Mouse (Mus musculus): ENCODE results near the gene Arl6ip6. TPM values are rescaled to one million over a fixed set of nuclear protein-coding genes. Genes with fewer than 3 reads are reported as not detected.

Arl6ip6 gene
- 1 to 10 TPM; 5.4 to 9.6 TPM for total RNA-seq (2021)
- long read RNA-seq, experiment 1, partial matches to known transcripts, result 0 of 6 reads
- long read RNA-seq, experiment 1, other reads (novel, unspliced or antisense), result 2 of 6 reads
- long read RNA-seq, experiment 2, transcript Arl6ip6-201 (4 exons, 2,548 nt), result major isoform, 5 of 6 reads
- long read RNA-seq, experiment 2, partial matches to known transcripts, result 0 of 6 reads
- long read RNA-seq, experiment 2, other reads (novel, unspliced or antisense), result 1 of 6 reads

DNA sequence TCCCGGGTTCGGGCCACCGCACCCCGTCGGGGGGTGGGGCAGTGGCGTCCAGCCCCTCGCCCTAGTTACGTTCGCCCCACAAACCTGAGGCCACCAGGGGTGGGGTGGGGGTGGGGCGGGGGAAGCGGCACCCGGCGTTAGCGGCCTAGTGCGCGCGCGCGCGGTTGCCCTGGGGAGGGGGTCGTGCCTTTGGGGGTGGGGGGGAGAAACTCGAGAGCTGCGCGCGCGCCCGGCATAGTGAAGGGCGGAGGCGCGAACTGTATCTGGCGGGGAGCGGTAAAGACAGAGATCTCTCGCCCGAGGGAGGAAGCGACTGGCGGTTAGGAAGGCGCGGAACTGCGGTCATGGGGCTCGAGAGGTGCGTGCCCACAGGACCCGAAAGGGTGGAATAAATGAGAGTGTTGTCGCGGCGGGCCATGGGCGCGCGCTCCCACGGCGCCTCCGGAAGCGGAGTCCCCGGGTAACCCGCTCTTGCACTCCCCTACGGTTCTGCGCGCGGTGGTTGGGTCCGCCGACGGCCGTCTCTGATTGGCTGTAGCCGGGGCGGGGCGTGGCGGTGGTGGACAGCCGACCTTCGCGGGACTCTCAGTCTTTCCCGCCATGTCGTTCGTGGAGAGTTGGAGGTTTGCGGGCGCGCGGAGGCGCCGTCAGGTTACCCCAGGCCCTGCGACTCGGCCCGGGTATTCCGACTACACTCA lies at the start of gene Arl6ip6:
Arl6ip6 (plus strand) TSS at position 204 of the 698 bp plus-strand sequence.
- intact Hi-C loops (cut with DNase I), result no loop called here
- DNase-seq, result peak; percentile 97

DNA sequence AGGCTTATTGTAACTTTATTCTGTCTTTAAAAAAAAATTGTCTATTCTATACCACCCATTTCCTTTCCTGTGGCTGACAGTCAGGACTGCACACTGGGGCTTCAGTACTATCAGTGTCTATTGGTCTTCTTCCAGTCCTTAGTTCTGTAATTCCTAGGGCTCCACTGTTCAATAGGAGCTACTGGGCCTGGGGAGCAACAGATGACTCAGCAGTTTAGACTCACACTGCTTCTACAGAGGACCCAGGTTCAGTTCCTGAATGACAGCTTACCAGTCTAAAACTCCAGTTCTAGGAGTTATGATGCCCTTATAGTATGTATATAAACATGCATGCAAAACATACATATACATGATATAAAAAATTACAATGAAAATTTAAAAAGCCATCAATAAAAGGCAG lies 44.7 kb upstream of the Arl6ip6 start:
- intact Hi-C loops (cut with DNase I), result no loop called here
- no peak for DNase-seq

DNA sequence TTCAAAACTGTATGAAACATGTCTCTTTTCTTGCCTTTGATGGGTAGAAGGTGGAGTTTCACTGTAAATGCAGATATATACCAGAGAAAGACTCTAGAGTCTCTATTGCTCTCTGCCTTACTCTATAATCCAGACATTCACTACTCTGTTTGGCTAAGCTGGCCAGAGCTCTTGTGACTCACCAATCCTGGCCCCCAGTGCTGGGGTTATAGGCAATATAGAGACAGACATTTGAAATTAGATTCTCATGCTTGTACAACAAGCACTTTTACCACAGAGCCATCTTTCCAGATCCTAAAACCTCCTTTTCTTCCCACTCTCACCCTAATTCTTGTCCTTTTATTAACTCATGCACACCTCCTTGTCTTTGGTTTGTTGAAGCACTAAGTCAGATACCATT lies 17.6 kb upstream of the Arl6ip6 start:
- no peak for DNase-seq
- intact Hi-C loops (cut with DNase I), result no loop called here

DNA sequence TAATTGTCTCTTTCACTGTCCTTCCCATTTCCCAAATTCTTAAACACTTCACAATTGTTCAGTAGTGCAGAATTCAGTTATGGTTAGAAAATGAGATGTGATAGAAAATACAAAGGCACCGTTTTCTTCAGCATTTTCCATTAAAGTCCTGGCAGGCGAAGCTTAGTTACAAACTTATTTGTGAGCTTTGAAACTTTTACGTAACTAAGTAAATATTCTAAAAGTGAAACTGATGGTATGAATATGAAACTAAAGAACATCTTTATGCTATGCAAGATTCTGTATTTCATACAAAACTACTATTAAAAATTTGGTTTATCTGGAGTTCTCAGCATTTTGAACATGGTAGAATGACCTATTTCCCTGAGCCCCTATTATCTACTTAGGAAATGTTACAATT lies 12.6 kb upstream of the Arl6ip6 start:
- no peak for DNase-seq
- intact Hi-C loops (cut with DNase I), result no loop called here

DNA sequence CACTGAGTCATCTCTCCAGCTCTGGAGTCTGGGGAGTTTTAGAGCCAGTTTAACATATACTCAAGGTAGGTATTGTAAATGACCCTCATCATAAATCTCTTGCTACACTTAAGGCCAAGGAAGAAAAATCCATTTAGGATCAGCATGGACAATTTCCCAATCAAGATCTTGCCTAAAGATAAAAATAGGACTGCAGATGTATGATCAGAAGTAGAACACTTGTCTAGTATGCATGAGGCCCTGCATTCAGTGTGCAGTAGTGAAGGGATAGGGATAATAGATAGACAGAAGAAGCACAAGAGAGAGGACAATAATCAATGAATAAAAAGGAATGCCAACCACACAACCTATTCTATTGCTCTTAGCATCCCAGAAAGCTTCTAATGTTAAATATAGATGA lies 11.7 kb upstream of the Arl6ip6 start:
- DNase-seq, result no peak
- intact Hi-C loops (cut with DNase I), result no loop called here

DNA sequence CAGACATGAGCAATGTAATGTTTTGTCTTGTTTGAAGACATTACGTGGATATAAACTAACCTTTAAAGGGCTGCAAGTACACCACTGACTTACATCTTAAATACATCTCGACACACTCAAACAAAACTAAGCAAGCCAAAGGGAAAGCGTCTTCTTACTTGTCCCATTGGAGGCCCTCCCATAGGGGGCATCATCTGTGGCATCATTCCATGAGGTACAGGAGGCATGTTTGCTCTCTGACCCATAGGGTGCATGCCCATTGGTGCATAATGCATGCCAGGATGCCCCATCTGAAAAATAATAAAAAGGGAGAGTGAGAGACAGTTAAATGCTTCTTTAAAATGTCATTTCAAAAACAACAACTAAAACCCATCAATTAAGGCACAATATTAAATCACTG lies 1.7 kb upstream of the Arl6ip6 start:
- intact Hi-C loops (cut with DNase I), result no loop called here
- no peak for DNase-seq

DNA sequence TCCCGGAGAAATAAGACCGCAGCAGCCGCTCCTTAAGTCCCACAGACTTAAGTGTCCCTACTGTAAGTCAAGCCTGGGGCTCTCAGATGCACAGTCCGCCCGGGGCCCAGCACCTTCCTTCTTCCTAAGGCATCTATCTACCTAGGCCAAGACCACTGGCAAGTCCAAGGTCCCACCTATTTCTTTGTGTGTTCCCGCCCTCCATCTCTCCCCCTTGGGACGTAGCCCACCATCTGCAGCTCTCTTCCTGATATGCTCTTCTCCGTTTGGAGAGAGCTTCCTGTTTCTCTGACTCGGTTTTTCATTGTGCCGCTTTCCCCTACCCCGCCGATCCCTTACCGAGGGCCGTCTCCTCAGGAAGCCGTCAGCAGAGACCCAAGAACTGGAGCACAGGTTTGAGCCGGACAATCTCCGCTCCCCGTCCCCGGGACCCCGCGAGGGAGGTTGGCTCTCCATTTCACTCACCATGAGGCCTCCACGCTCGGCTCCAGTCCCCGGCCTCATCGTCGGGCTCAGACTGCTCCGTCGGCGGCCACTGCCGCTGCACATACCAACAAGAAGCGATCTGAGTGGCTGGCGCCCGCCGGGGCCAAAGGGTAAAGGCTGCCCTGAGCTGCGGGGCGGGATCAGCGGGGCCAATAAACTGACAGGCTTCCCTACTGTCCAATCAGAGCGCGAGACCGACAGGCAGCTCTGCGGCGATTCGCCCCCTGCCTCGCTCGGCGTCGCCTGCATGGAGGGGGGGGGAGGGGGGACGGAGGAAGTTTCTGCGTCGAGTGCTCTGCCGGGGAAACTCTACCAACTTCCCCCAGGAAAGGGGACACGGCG lies 628 bp upstream of the Arl6ip6 start, which contains the start of gene Prpf40a:
Prpf40a (minus strand) TSS at position 601 of the 828 bp plus-strand sequence.
- intact Hi-C loops (cut with DNase I), result no loop called here
- peak; percentile 99 to 100 for DNase-seq

DNA sequence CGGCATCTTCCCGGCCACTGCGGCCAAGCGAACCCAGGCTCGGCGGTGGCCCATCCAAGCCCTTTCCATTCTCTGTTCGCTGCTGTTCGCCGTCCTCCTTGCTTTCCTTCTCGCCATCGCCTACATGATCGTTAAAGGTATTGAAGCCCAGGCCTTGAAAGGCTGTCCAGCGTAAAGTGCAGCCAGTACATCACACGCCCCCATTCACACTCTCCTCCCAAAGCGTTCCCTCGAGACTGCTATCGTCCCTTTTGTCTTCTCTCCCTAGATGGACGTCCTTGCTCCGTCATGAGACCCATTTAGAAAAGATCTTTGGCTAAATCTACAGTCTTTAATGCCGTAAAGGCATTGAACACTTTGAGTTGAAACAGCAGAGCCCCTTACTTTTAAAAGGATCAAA lies 860 bp downstream of the Arl6ip6 start:
- no peak for DNase-seq
- intact Hi-C loops (cut with DNase I), result no loop called here

DNA sequence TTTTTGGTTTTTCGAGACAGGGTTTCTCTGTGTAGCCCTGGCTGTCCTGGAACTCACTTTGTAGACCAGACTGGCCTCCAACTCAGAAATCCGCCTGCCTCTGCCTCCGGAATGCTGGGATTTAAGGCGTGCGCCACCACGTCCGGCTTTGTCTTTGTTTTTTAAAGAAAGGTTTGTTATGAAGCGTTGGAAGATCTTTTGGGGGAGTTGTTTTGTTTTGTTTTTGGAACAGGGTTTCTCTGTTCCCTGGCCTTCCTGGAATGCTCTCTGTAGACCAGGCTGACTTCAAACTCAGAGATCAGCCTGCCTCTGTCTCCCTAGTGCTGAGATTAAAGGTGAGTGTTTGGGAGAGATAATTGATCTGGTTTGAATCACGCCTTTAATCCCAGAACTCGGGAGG lies 4.9 kb downstream of the Arl6ip6 start:
- no peak for DNase-seq
- intact Hi-C loops (cut with DNase I), result no loop called here

DNA sequence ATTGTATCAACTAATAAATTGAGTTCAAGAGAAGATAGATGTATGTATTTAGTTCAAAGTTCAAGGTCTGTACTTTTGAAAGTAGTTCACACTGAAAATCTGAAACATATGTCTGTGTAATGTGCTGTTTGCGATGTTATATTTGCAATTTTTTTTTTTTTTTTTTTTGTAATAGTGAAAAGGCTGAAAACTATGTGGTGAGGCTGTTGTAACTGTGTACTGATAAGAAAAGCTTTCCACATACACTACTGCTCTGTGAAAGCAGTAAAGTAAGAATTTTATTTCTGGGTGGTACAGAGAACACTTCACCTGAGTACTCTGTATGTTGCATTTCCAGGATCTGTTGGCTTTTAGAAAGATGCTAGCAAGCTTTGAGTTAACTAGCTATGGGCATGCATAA lies 7.7 kb downstream of the Arl6ip6 start:
- intact Hi-C loops (cut with DNase I), result no loop called here

DNA sequence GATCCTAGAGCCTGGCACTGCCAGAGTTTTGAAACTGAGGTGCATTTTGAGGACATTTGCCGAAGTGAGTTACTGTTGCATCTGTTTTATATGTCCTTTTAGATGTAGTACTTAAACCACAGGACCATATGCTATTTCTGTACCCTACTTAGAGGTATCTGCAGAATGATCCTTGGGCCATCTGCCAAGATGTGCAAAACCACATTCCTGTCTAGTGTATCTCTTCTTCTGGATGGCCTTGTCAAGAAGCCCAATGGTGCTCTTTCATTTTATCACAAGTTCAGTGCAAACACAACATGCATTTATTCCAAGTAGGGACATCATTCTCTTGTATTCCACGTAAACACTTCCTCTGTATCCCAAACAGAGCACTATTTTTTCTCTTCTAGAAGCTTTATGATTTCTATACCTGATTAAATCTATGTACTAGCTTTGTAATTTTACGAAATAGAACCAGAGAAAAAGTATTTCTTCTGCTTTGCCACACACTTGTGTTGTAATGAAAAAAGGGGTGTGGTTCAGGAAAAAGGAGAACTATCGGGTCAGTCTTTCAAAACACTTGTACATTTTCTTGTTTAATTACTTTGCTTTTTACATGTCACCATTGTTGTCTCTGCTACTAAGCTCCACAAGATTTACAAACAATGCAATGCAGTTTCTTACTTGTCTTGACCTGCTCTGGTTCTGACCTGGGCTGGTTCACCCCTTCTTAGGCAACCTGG lies 8.8 kb downstream of the Arl6ip6 start:
- DNase-seq, result no peak
- intact Hi-C loops (cut with DNase I), result no loop called here

More for the DNA sequence above, 7.7 kb downstream of the Arl6ip6 start:
- no peak for DNase-seq

DNA sequence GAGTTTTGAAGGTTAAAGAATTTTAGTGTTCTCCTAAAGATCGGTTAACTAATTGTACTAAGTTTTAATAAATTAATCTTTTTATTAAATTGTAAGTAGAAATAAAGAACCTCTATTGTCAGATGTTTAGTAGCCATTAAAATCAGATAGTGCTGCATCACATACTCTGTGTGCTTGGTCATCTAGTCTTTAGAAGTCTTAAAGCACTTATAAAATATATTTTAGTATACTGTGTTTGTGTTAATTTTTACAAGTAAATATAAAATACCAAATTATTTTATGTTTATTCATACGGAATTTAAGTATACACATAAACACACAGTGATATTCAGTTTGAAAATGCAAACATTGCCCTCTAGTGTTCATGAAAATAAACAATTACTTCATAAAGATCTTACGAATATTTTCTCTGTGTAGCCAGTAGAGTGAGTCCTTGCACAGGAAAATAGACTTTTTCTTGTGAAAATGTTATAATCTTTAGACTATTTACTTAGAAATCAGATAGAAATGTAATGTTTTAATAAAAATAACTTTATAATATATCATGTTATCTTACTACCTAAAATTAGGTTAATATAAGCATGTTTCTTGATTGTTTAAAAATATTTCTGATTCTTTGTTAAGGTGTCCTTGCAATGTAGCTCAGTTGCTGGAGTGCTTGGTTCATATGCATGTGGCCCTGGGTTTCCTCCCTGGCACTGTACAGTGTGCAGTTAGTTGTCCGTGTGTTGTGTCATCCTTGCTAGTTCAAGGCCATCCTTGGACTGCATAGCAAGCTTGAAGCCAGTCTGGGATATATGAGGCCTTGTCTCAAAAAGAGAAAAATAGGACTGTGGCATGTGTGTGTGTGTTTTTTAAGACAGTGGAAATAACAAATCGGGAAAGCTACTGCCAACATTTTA lies 13.1 kb downstream of the Arl6ip6 start:
- intact Hi-C loops (cut with DNase I), result no loop called here
- DNase-seq, result no peak

DNA sequence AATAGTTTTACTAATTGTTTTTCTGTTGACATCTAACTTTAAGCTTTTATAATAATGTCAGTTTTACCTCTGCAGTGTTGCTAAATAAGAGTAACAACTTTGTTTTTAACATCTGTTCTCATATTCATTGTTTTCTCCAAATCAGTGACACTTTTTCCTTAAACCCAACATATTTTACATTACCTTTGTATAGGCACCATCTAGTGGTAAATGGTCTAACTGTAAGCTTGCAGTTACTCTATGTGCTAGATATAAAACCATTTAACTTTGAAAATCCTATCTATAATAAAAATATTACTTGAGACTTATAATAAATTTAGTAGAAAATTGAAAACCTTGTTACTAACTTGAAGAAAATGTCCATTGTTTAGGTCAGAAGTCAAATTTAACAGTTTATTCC lies 15.2 kb downstream of the Arl6ip6 start:
- DNase-seq, result no peak
- intact Hi-C loops (cut with DNase I), result no loop called here

DNA sequence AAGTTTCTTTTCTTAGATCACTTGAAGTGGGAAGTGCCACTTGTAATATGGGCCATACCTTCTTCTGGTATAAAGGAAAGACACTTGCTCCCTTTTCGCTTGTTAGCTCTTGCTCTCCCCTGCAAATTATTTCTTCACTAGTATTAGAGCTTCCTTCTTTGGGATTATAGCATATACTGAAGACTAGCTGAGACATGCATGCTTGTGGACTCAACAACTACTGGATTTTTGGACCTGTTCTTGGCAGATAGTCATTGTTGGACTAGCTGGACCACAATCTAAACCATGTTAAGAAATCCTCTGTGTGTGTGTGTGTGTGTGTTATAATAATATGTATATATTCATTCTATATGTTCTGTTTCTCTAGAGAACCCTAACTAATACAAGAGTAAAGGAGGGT lies 22.0 kb downstream of the Arl6ip6 start:
- intact Hi-C loops (cut with DNase I), result no loop called here
- DNase-seq, result no peak

DNA sequence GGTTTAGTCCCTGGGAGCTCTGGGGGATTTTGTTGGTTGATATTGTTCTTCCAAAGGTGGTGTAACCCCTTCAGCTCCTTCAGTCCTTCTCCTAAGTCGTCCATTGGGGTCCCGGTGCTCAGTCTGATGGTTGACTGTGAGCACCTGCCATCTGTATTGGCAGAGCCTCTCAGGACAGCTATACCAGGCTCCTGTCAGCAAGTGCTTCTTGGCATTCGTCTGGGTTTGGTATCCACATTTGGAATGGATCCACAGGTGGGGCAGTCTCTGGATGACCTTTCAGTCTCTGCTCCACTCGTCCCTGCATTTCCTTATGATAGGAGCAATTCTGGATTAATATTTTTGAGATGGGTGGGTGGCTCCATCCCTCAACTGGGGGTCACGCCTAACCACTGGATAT lies 30.7 kb downstream of the Arl6ip6 start:
- no peak for DNase-seq

DNA sequence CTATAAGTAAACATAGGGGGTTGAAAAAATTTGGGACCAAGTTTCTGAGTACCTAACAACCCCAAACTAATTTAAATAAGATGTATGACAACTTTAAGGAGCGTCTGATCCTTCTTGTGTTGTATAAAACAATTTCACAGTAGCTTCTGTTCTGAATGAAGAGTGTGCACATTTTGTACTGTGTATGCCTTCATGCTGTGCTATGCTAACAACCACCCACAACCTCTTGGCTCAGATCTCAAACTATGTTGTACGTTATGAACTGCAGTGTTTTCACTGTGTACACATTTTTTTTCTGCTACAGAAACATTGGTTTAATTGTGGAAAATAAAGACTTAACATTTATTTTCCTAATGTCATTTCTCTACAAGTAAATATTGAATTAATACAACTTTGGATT lies 65.5 kb downstream of the Arl6ip6 start:
- DNase-seq, result no peak
- intact Hi-C loops (cut with DNase I), result no loop called here

More for the DNA sequence above, 30.7 kb downstream of the Arl6ip6 start:
- intact Hi-C loops (cut with DNase I), result no loop called here

All from gastrocnemius, postnatal 36 days (tissue).